Mouse (Mus musculus) hindlimb bud, embryonic 11.5 days (tissue): ENCODE measurements around the gene Prkd3.

ENCODE experiments used
- DNase-seq: peaks from one replicate; pipeline ENCODE4 v3.0.0-alpha.2; 2012; ENCODE audit warnings: low read depth, low spot score; ENCODE audit errors: extremely low spot score

The Prkd3 gene

DNA sequence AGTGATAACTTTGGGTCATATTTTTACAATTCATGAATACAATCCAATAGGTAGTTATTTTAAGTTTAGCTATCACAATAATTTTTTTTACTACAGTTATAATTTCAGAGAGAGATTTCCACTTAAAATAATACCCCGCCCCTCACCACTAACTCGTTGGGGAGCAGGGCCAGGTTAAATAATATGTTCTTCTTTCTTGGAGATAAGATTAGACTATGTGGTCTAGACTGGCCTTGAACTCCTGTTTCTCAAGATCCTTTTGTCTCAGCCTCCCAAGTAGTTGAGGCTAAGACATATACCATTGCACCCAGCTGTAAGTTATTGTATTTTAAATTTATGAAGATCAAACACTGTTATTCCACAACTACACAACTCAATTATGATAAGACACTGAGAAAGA, 7.0 kb downstream of the Prkd3 start:
- no peak for DNase-seq

- DNase-seq: no peak
Measured at GRCm38 (mm10) chr17:78999745-79000270, 20.8 kb downstream of the Prkd3 start.

DNA sequence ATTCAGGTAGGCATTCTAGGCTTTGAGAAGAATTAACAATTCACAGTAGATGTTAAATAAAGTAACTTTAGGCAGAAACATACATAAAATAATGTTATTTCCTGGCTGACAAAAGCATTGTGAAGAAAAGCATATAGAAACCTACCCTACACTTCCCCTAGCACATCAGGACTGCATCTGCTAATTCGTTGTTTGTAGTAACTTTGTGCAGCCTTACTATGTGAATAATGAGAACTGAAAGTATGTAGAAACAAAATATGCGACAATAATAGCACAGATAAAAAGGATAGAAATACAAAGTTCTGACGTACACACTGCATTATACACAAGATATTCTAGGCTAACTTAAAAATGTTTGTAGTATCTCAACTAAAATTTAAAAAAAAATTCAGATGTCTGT, 21.4 kb downstream of the Prkd3 start:
- DNase-seq: no peak

DNA sequence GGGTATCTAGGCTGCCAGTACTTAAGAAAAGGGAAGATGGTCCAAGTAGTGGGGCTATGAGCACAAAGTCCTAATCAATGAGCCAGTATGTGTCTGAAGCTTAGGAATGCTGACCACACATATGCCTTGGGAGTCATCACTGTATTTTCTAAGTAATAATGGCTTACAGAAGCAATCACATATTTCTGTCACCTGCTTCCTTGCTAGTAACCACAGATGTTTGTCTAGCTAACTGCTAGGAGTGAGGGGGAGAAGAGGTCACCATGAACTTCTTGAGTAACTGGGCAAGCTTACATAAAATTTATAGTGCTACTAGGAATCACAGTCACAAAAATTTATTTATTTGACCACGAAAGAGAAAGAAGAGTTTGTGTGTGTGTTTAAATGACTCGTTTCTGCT, 22.5 kb downstream of the Prkd3 start:
- no peak for DNase-seq

DNA sequence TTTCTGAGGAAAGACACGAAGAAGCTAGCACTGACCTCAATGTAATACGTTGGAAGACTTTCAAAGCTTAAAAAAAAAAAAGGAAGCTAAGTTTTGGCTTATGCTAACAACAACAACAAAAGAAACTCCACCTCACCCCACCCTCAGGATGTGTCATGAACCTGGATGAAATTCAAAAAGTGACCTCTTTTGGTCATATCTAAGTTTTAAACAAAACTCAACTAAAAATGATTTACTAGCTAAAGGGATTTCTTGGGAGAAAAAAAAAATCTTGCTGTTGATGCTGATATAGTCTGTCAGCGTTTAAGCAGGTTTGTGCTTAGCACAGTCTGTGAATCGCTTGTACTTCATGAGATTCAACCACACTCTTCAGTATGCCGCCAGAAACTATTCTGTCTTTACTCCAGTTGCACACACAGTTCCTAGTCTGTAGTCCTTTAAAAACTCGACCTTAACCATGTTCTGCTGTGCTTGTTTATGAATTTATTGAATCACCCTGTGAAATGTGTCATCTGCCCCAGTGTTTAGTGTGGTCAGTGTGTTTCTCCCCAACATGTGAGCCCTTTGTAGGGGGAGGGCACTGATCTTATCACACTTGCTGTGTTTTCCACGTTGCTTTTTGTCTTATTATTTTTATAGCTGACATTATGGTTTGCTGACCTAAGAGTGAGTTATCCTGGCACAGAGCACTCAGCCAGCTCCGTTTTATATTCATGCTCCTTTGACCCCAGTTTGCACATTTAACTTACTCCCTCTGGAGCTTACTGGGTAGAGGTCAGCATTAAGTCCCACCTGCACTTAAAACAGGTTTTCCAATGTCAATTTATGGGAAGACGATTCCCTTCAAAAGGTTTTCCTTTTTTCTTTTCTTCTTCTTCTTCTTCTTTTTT, 25.4 kb downstream of the Prkd3 start:
- DNase-seq: no peak

- DNase-seq: no peak
Measured at GRCm38 (mm10) chr17:78994382-78994781, 26.2 kb downstream of the Prkd3 start.

DNA sequence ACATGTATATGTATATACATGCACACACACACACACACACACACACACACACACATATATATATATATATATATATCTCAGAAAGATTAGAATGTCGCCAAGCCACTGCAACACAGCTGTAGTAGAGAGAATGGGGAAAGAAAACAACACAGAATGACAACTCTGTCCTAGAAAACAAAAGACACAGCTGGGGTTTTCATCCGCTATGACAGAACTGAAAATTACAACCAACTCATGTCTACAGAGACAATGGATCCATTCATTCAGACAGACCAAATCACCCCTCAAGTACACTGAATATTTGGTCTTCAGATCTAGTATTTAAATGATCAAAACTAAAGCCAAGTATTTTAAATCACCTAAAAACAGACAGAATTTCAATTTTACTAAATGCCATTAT, 26.9 kb downstream of the Prkd3 start:
- no peak for DNase-seq

GRCm38 (mm10) chr17:78992303-78993027, 28.2 kb downstream of the Prkd3 start:
- DNase-seq: no peak

- DNase-seq: no peak
Measured at GRCm38 (mm10) chr17:78991549-78991948, 29.1 kb downstream of the Prkd3 start.

DNA sequence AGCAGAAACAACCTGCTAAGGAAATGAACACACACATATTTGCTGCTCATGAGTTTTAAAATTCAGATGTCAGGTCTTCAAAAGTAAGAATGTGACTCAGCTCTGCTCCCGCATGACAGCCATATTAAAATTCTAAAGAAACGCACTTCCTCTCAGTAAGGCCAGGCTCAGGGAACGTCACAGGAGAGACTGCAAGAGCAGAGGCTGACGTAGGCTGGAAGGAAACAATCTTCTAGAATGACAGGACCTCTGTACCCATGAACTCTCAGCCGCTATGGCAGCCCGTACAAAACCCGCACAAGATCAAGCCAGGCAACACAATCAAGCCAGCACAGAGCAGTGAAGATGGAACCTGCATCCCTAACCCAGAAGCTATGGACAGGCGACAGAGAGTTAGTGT, 31.6 kb downstream of the Prkd3 start:
- no peak for DNase-seq

DNA sequence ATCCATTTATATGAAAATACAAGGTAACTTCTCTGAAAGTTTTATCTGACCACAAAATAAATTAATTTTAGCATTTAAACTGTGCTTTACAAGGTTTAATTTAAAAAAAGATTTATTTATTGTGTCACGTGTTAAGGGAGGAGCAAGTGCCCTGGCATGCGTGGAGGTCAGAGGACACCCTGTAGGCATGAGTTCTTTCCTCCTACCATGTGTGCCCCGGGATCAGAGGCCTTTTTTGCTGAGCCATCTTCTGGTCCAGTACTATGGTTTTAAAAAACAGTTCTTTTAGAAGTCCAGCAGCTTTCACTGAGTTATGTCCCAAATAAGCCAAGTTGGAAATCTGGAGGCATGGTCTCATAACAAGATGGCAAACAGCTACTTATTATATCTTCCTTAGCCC, 36.9 kb downstream of the Prkd3 start:
- no peak for DNase-seq

GRCm38 (mm10) chr17:78983166-78983565, 37.5 kb downstream of the Prkd3 start:
- DNase-seq: no peak

DNA sequence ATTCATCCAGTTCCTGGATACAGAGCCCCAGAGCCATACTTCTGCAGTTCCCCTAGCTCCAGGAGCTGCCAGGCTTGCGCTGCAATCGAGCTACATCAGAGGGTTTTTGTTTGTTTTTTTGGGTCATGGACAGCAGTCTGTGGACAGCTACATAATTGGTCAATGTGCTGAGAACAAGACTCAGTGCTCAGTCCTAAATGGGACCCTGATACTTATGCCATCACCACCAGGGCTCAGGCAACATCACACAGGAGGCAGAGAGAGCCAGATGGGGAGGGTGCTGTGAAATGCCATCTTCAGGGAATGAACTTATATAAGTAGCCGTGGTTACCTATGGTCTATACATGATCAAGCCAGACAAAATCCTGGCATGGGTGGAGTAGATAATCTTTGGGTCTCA, 52.1 kb downstream of the Prkd3 start:
- DNase-seq: no peak

GRCm38 (mm10) chr17:78966092-78966883, 54.3 kb downstream of the Prkd3 start:
- no peak for DNase-seq

GRCm38 (mm10) chr17:78964387-78964786, 56.2 kb downstream of the Prkd3 start:
- DNase-seq: no peak

DNA sequence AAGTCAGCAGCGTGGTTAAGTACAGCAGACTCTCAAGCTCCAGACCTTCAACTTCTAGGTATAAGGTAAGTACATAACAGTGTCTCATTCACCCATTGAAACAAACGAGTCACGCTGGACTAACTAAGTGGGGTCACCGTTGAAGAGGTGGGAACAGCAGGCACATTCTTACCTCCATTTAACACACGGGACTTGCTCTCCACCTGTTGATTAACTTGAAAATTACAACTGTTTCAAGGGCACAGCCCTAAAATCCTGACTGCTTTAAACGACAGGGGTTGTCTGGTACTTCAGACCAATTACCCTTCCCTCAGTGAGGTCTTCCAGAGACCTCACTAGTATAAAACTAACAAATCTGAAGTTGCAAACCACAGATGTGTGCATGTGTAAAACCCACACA, 61.1 kb downstream of the Prkd3 start:
- no peak for DNase-seq

GRCm38 (mm10) chr17:78953240-78953639, 67.4 kb downstream of the Prkd3 start:
- DNase-seq: no peak

- DNase-seq: no peak
Measured at GRCm38 (mm10) chr17:78952070-78952469, 68.5 kb downstream of the Prkd3 start.

DNA sequence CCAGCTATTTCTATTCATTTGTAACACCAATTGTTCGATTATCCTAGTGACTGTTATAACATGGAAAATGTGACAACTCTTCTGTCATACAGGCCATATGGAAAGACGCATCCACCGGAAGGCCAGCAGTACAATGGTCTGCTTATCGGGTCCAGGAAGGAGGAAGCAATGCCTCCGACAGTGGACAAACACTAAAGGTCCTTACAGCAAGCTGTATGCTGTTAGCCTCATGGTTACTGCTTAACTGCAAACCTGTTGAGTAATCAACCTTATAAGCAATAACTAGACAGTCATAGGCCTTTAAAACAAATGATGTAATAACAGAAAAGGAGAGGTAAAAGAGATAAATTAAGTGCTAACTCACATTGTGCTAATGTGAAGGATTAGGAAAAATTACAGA, 69.4 kb downstream of the Prkd3 start:
- no peak for DNase-seq

GRCm38 (mm10) chr17:78942579-78942978, 78.0 kb downstream of the Prkd3 start:
- DNase-seq: no peak

- no peak for DNase-seq
Measured at GRCm38 (mm10) chr17:78938927-78939326, 81.7 kb downstream of the Prkd3 start.
